Mouse (Mus musculus): Measurements from ENCODE around the gene Usp7. TPM values are rescaled to one million over a fixed set of nuclear protein-coding genes. Genes with fewer than 3 reads are reported as not detected.

The Usp7 gene
- 19.7 TPM for polyA plus RNA-seq (2017; shearing (Covaris generic))

GRCm38 (mm10) chr16:8791949-8792557 is at the start of gene Usp7:
Usp7 (minus strand) TSS chr16:8792308.

DNA sequence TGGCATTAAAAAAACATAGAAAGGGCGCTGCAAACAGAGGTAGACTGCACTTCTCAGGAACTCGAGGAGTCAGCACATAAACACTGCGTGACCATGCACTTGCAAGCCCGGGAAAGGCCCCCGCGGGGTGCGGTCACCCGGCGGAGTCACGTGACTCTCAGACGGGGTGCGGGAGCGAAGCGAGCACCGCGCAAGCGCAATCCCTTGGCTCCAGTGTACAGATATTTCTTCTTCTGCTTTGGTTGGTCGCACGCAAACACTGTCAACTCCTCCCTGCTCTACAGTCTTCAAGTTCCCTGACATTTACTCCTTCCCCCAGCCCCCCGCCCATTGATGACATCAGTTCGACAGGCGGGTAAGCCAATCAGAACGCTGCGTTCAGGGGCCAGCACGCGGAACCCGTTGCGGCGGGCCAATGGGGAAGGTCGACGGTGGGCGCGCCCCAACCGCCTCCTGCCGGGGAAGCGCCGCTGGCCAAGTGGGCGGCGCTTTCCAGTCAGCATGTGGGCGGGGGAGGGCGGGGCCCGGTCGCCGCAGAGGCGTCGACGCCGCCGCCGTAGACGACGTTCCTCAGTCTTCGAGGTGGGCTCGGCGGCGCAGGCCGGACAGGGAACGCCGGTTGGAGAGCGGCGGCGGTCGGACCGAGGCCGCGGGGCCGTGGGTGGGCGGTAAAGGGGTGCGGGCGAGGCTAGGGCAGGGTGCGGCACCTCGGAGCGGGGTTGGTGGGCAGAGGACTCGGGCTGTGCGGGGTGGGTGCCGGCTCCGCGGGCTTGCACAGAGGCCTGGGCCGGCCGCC is 37.7 kb upstream of the Usp7 start, which contains the start of gene 1810013L24Rik:
Gene 1810013L24Rik, plus strand, starts transcription at position 537 of the 796 bp plus-strand sequence.

GRCm38 (mm10) chr16:8680470-8680869 is 111.6 kb downstream of the Usp7 start, which contains the start of gene Gm5767:
Gm5767 (plus strand) TSS chr16:8680770.

GRCm38 (mm10) chr16:8671551-8672349 is 120.4 kb downstream of the Usp7 start, which contains the start of gene Carhsp1:
Carhsp1 (minus strand) TSS chr16:8672155.

Other genes starting within 250 kb of the Usp7 start
- 121 TPM for gene Pmm2, start 154.6 kb downstream of the Usp7 start, polyA plus RNA-seq (2017; shearing (Covaris generic))
- gene Tmem186, start 154.6 kb downstream of the Usp7 start, polyA plus RNA-seq (2017; shearing (Covaris generic)), result 21.1 TPM
- 24.1 TPM for gene Carhsp1, start 120.2 kb downstream of the Usp7 start, polyA plus RNA-seq (2017; shearing (Covaris generic))
- not detected for gene Gm5767, start 111.5 kb downstream of the Usp7 start, polyA plus RNA-seq (2017; shearing (Covaris generic))
- 10.4 TPM for gene 1810013L24Rik, start 37.8 kb upstream of the Usp7 start, polyA plus RNA-seq (2017; shearing (Covaris generic))